Mouse (Mus musculus): Measurements from ENCODE around the gene Ankrd55. TPM values are rescaled to one million over a fixed set of nuclear protein-coding genes. Genes with fewer than 3 reads are reported as not detected.
A peak's percentile ranks its signal among the peaks of the same experiment; 100 is the strongest.

The Ankrd55 gene
- polyA plus RNA-seq, 1 experiment = not detected

DNA sequence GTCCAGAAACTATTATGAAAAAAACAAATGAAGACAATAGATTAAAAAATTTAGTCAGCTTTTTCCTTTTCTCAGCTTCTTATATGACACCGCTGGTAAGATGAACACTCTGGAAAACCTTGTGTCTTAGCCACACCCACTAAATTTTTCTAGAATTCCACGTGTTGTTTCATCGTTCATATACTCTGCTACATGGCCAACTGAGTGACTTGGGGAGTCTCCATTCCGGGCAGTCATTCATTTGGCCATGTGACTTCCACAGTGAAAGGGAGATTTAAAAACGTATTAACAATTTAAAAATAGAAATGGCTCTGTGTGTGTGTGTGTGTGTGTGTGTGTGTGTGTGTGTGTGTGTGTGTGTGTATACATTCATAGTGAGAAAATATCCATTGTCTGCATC lies 77.1 kb downstream of the Ankrd55 start:
- Histone ChIP-seq H3K4me1 (ENCODE audit: control insufficient read depth, insufficient read depth, insufficient read length, low read length) (no peaks in the 10 kb centered on the region), H3K27ac (replicated peaks; ENCODE audit: low read depth, low read length) (peak overlapping the region; percentile 67), H3K4me3 (ENCODE audit: insufficient read depth, low read depth, low read length) (no peak overlapping the region)

DNA sequence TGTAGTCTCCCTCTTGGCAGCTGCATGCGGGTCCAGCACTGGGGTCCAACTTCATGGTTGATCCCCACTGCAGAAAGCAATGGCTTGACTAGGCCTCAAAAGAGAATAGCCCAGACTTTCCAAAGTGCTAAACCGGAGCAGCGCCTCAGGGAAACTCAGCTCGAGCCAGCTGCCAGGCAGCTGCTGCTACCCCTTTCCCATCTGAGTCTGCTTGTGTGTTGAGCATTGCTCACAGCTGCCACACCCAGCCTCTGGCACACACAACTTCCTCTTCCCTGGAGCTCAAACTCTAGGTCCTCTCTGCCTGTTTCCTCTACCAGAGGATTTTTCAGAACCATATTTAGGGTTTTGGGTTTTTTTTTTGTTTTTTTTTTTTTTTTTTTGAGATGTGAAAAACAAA lies 77.5 kb downstream of the Ankrd55 start:
- Histone ChIP-seq H3K4me1 (ENCODE audit: control insufficient read depth, insufficient read depth, insufficient read length, low read length) (no peaks in the 10 kb centered on the region), H3K27ac (replicated peaks; ENCODE audit: low read depth, low read length) (peak overlapping the region; percentile 67), H3K4me3 (ENCODE audit: insufficient read depth, low read depth, low read length) (no peak overlapping the region)

DNA sequence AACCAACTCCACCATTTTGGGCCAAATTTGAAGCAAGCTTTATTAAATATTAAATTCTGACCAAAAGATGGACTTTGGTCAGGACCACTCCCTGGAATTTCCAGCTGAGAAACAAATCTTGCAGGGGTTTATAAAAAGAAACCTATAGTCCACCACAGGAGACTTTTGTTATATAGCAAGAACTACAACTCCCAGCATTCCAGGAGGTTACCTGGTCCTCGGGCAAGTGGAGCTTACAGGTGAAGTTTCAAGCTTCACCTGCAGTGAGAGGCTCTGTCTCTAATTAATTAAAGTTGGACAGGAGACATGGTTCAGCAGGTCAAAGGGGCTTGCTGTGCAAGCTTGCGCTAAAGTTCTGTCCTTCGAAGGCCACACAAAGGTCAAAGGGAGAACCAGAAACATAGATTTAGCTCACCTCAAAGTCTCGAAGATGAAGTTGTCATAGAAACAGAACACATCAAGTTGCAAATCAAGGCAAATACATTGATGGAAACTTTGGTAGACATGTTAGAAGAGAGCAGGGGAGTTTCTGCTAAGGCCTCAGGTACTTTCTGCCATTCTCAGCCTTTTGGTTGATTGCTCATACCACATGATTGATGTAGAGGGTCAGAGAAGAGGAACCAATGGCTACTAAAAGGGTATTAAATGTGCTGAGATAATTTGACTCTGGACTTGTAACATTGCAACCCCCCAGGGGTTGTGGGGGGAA lies 78.2 kb downstream of the Ankrd55 start:
- Histone ChIP-seq H3K4me1 (ENCODE audit: control insufficient read depth, insufficient read depth, insufficient read length, low read length) (no peaks in the 10 kb centered on the region), H3K4me3 (ENCODE audit: insufficient read depth, low read depth, low read length) (no peak overlapping the region), H3K27ac (replicated peaks; ENCODE audit: low read depth, low read length) (no peak overlapping the region)

DNA sequence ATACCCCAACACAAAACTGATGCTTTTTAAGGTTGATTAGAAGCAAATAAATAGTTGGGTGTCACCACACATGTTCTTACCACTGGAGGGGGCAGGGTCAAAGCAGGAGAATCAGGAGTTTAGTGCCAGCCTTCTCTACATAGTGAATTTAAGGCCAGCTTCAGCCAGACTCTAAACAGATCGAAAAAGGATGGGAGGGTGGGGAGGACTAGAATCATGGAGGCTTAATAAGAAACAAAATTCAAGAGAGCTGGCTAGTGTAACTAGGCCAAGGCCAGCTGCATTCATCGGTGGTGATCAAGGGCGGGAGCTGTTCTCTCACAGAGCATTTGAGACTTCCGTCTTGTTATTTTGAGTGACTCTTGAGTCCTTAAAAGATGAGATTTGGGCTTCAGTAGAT lies 83.5 kb downstream of the Ankrd55 start:
- no peak overlapping the region for H3K27ac ChIP-seq (replicated peaks; ENCODE audit: low read depth, low read length)
- no peak overlapping the region for H3K4me3 ChIP-seq (ENCODE audit: insufficient read depth, low read depth, low read length)
- H3K4me1 ChIP-seq (ENCODE audit: control insufficient read depth, insufficient read depth, insufficient read length, low read length) = no peaks in the 10 kb centered on the region

DNA sequence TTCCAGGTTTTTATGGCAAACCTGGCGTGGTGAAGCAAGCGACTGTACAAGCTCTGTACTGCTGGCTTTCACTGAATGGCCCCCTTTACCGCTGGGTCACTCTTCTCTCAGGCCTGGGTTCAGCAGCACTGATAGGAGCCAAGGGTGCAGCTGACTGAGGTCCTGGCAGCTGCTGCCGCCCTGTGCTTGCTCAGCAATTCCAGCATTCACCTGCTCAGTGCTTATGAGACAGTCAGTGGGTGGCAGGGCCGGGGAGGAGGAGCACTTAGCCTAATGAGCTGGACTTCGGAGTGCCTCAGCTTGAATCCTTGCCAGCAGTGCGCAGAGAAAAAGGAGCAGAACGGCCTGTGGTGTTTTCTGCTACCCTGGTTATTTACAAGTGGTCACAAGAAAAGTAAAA lies 87.5 kb downstream of the Ankrd55 start:
- Histone ChIP-seq H3K27ac (replicated peaks; ENCODE audit: low read depth, low read length) (no peak overlapping the region), H3K4me1 (ENCODE audit: control insufficient read depth, insufficient read depth, insufficient read length, low read length) (no peaks in the 10 kb centered on the region), H3K4me3 (ENCODE audit: insufficient read depth, low read depth, low read length) (no peak overlapping the region)

DNA sequence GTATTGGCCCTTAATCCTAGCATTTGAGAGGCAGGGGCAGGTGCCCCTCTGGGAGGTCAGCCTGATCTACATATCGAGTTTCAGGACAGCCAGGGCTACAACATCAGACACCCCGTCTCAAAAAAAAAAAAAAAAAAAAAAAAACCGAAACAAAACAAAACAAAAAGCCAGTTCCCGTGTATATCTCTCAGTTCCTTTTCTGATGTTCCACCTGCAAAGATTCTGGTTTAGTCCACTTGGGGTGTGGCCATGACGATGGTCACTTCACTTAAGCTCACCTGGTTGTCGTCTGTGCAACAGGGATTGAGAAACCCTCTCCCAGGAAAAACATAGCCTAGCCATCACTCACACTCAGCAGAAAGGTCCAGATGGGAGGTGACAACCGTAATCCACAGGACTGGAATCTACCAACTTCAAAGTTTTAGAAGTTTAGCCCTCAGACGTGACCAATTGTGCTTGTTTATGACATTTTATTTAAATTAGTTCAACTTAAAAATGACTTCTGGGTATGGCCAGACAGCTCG lies 90.6 kb downstream of the Ankrd55 start:
- Histone ChIP-seq H3K4me1 (ENCODE audit: control insufficient read depth, insufficient read depth, insufficient read length, low read length) (peaks cover 10% of the 10 kb centered on the region; the same call in 1 of the 2 replicates), H3K4me3 (ENCODE audit: insufficient read depth, low read depth, low read length) (no peak overlapping the region), H3K27ac (replicated peaks; ENCODE audit: low read depth, low read length) (no peak overlapping the region)

DNA sequence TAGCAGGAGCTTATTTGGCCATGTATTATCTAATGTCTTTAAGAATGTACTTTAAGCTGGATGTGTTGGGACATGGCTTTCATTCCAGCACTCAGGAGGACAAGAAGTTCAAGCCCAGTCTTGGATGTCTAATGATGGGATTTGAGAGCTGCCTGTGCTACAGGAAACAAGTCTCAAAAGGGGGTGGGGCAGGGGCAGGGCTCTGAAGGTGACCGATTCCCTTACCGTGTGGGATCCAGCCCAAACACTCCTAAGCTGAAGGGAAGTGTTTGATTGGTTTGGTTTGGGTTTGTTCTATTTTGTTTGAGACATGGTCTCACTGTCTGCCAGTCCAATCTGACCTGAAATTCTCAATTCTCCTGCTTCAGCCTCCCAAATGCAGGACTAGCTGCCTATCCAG lies 93.2 kb downstream of the Ankrd55 start:
- no peak overlapping the region for H3K27ac ChIP-seq (replicated peaks; ENCODE audit: low read depth, low read length)
- peaks cover 14% of the 10 kb centered on the region; the same call in 1 of the 2 replicates for H3K4me1 ChIP-seq (ENCODE audit: control insufficient read depth, insufficient read depth, insufficient read length, low read length)
- H3K4me3 ChIP-seq (ENCODE audit: insufficient read depth, low read depth, low read length) = no peak overlapping the region

DNA sequence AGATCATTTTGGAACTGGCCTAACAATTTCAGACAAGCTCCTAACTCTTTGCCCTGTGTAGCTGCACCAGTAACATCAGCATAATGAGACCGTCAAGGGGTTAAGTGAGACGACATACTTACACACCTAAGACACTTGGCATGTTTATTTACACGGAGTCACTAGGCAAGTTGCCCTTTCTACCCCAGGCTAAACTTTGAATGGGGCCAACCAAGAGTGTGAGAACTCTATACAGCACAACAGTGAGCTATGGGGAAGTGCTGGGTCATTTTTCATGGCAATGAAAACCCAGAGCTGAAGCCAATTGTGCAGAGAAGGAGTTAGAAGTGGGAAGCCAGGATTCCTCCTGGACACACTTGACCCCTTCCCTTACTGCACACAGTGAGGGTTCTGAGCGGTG lies 94.2 kb downstream of the Ankrd55 start:
- no peak overlapping the region for H3K4me3 ChIP-seq (ENCODE audit: insufficient read depth, low read depth, low read length)
- H3K4me1 ChIP-seq (ENCODE audit: control insufficient read depth, insufficient read depth, insufficient read length, low read length) = peaks cover 14% of the 10 kb centered on the region; the same call in 1 of the 2 replicates
- no peak overlapping the region for H3K27ac ChIP-seq (replicated peaks; ENCODE audit: low read depth, low read length)

DNA sequence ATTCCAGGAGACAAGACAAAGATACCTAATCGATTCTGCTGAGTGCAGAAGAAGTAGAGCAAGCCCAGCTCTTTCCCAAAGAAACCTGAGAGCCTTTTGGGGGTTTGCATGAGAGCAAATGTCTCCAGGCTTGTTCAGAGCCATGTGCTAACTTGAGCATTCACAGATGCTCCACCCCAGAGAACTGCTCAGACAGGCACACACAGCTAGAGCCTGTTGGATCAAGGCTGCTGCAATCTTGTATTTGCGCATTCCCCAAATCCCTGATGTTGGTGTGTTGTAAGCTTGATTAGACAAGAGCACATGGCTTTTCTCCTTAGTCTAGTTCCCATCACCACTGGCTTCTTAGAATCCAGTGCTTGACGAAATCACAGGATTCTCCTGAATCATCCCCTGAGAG lies 94.7 kb downstream of the Ankrd55 start:
- peaks cover 14% of the 10 kb centered on the region; the same call in 1 of the 2 replicates for H3K4me1 ChIP-seq (ENCODE audit: control insufficient read depth, insufficient read depth, insufficient read length, low read length)
- no peak overlapping the region for H3K4me3 ChIP-seq (ENCODE audit: insufficient read depth, low read depth, low read length)
- no peak overlapping the region for H3K27ac ChIP-seq (replicated peaks; ENCODE audit: low read depth, low read length)

DNA sequence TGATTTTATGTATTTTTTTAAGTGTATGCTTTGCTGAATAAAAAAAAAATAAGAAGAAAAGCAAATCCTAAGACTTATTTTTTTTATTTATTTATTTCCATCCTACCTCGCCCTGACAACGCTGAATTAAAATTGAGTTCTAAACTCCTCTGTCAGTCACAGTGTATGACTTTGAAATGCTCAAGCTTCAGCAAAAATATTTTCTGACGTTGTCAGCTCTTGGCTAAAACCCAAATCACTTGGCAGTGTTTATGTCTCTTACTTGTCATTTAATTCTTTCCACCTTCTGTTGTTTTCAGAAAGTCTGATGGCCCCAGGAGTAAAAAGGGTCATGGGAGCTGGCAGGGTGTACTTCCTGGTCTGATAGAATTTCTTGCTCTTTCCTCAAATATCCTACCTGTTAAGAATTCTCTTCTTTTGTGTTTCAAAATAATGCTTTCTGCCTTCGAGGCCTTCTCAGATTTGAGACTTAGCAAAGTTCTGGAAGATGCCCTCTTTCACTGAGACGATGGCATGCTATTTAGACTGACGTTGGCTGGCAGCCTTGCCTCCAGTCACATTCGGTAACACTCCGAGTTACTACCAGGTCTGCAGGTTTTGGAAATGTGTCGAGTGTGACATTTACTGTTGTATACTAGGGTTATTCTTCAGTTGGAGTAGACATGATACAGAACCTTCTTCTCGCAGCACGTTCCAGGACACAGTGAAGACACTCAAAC lies 95.8 kb downstream of the Ankrd55 start:
- no peak overlapping the region for H3K4me3 ChIP-seq (ENCODE audit: insufficient read depth, low read depth, low read length)
- H3K4me1 ChIP-seq (ENCODE audit: control insufficient read depth, insufficient read depth, insufficient read length, low read length) = peaks cover 14% of the 10 kb centered on the region; the same call in 1 of the 2 replicates
- H3K27ac ChIP-seq (replicated peaks; ENCODE audit: low read depth, low read length) = peak overlapping the region; percentile 40; the same call in 1 of the 2 replicates

DNA sequence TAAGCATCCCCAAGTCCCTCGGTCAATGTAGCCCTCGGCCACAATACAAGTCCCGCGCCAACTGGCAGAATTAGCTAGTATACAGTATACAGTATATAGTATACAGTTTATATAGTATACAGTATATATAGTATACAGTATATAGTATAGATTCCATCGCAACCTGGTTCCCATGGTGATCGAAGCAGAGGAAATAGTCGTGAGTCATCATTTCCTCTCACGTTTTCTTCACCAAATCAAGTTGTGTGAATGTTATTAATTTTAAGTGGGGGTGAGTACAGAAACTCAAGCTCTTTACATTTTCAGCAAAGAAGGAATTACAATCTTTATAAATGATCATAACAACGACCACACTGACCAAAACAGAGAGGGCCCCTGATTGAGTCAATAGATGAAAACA lies 96.8 kb downstream of the Ankrd55 start:
- Histone ChIP-seq H3K4me1 (ENCODE audit: control insufficient read depth, insufficient read depth, insufficient read length, low read length) (peaks cover 14% of the 10 kb centered on the region; the same call in 1 of the 2 replicates), H3K27ac (replicated peaks; ENCODE audit: low read depth, low read length) (no peak overlapping the region), H3K4me3 (ENCODE audit: insufficient read depth, low read depth, low read length) (no peak overlapping the region)

DNA sequence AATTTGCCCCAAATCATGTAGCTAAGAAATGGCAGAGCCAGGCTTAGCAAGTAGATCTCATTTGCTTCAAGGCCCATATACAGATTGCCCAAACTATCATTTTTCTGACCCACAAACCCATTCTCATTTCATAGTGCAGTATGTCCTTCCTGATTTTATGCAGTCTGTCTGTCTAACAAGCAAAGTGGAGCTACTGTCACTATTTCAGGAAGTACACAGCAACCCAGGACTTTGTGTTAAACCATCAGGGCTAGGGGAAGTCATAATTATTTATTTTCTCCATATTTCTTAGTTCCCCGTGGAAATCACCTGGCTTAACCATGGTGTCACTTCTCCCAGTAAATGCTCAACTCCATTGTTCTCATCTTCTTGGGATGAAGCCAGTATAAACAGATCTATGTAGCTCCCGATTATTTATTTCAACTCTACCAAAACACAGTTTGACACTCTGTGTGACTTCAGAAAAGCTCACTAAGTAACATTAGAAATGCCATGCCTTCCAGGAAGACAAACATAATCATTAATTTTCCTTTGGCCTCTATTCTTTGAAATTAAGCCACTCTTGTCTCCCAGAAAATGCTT lies 98.3 kb downstream of the Ankrd55 start:
- H3K27ac ChIP-seq (replicated peaks; ENCODE audit: low read depth, low read length) = no peak overlapping the region
- peaks cover 14% of the 10 kb centered on the region; the same call in 1 of the 2 replicates for H3K4me1 ChIP-seq (ENCODE audit: control insufficient read depth, insufficient read depth, insufficient read length, low read length)
- no peak overlapping the region for H3K4me3 ChIP-seq (ENCODE audit: insufficient read depth, low read depth, low read length)

DNA sequence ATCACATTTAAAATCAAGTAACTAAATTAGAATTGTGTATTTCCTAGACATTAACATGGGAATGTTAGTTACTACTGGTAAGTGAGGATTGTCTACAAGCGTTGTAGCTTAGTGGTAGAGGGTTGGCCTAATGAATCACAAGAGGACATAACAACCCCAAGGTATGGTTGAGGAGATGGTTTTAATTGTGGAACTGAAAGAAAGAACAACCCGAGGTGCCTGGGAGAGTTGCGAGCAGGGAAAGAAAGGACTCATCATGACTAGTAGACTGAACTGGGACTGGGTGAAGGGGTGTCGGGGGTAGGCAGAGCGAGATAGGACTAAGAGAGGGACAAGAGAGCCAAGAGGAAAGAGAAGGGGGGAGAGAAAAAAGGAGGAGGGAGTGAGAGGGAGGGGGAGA lies 99.0 kb downstream of the Ankrd55 start:
- H3K4me1 ChIP-seq (ENCODE audit: control insufficient read depth, insufficient read depth, insufficient read length, low read length) = peaks cover 14% of the 10 kb centered on the region; the same call in 1 of the 2 replicates
- H3K27ac ChIP-seq (replicated peaks; ENCODE audit: low read depth, low read length) = no peak overlapping the region
- no peak overlapping the region for H3K4me3 ChIP-seq (ENCODE audit: insufficient read depth, low read depth, low read length)

DNA sequence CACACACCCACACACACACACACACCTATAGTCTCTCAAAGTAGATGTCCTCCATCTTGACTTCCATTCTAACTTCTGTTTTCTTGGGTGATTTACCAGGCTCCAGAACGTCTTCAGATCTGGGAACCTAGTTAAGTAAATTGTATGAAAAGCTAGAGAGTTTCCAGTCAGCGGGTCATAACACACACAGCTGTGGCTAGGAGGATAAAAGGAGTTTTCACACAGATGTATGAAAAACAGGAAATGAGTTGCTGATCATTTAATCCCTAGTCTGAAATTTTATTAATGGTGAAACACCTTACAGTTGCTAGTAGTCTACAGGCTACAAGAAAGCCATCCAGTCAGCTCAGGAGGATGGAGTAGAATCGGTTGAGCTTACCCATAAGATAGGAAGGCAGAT lies 99.9 kb downstream of the Ankrd55 start:
- Histone ChIP-seq H3K4me1 (ENCODE audit: control insufficient read depth, insufficient read depth, insufficient read length, low read length) (peaks cover 7% of the 10 kb centered on the region; the same call in 1 of the 2 replicates), H3K4me3 (ENCODE audit: insufficient read depth, low read depth, low read length) (no peak overlapping the region), H3K27ac (replicated peaks; ENCODE audit: low read depth, low read length) (no peak overlapping the region)

DNA sequence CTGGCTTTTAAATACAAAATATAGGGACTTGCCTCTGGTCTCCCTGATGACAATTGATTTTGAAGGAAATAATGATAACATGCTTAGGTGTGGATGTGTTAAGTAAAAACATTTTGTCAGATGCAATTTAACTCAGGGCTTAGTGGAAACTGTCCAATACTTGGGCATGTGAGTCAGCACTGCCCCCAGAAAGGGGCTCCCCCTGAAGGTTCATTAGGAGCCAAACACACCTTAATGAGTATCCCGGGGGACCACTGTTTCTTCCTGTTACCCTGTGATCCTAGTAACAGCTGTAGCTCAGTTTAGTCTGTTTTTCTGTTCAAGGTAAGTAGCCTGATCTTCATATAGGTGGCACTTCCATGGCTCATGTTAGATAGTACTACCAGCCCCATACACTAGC lies 102.0 kb downstream of the Ankrd55 start:
- H3K4me3 ChIP-seq (ENCODE audit: insufficient read depth, low read depth, low read length) = no peak overlapping the region
- peaks cover 3% of the 10 kb centered on the region; the same call in 1 of the 2 replicates for H3K4me1 ChIP-seq (ENCODE audit: control insufficient read depth, insufficient read depth, insufficient read length, low read length)
- no peak overlapping the region for H3K27ac ChIP-seq (replicated peaks; ENCODE audit: low read depth, low read length)
